Mouse (Mus musculus) kidney, adult 11 months (tissue): ENCODE data around the gene Matk.
A peak's percentile ranks its signal among the peaks of the same experiment; 100 is the strongest.

ENCODE experiments used
- DNase-seq: peaks from one replicate; pipeline ENCODE4 v3.0.0; 2022

Matk gene

GRCm38 (mm10) chr10:81287513-81288157, 34.9 kb downstream of the Matk start:
- DNase-seq = no peak

- no peak for DNase-seq
Observed at GRCm38 (mm10) chr10:81288601-81289000, 35.9 kb downstream of the Matk start.

- DNase-seq = peak; percentile 59
Observed at GRCm38 (mm10) chr10:81289278-81289677, 36.5 kb downstream of the Matk start.

GRCm38 (mm10) chr10:81289811-81290210, 37.1 kb downstream of the Matk start:
- peak; percentile 65 for DNase-seq

GRCm38 (mm10) chr10:81290698-81291460, 38.1 kb downstream of the Matk start:
- DNase-seq = peak; percentile 75

GRCm38 (mm10) chr10:81291511-81292104, 38.9 kb downstream of the Matk start, which contains the start of gene Tjp3:
Gene Tjp3 (minus strand): TSS chr10:81291581.
- DNase-seq = no peak

- peak; percentile 100 for DNase-seq
Observed at GRCm38 (mm10) chr10:81292554-81293333, 40.0 kb downstream of the Matk start, which contains the start of gene Pip5k1c. Gene Pip5k1c (plus strand): TSS chr10:81292963.

- DNase-seq = peak; percentile 42
Observed at GRCm38 (mm10) chr10:81293334-81294030, 40.7 kb downstream of the Matk start.

- no peak for DNase-seq
Observed at GRCm38 (mm10) chr10:81294442-81294841, 41.7 kb downstream of the Matk start.

- DNase-seq = no peak
Observed at GRCm38 (mm10) chr10:81295185-81295584, 42.5 kb downstream of the Matk start.

- DNase-seq = no peak
Observed at GRCm38 (mm10) chr10:81297246-81297645, 44.5 kb downstream of the Matk start.

GRCm38 (mm10) chr10:81297845-81298244, 45.1 kb downstream of the Matk start:
- peak; percentile 73 for DNase-seq

GRCm38 (mm10) chr10:81298369-81299100, 45.8 kb downstream of the Matk start:
- DNase-seq = no peak

GRCm38 (mm10) chr10:81299585-81300351, 47.0 kb downstream of the Matk start:
- peak; percentile 84 for DNase-seq

GRCm38 (mm10) chr10:81300352-81300907, 47.7 kb downstream of the Matk start:
- DNase-seq = peak; percentile 88

- no peak for DNase-seq
Observed at GRCm38 (mm10) chr10:81301321-81301720, 48.6 kb downstream of the Matk start.

GRCm38 (mm10) chr10:81302288-81302687, 49.6 kb downstream of the Matk start:
- no peak for DNase-seq

GRCm38 (mm10) chr10:81302781-81303218, 50.1 kb downstream of the Matk start:
- no peak for DNase-seq

- DNase-seq = no peak
Observed at GRCm38 (mm10) chr10:81303258-81303657, 50.5 kb downstream of the Matk start.

- no peak for DNase-seq
Observed at GRCm38 (mm10) chr10:81303761-81304160, 51.0 kb downstream of the Matk start.
